Mouse (Mus musculus) monocyte, adult 2 months (primary cell): ENCODE data around the gene Apol8.
A peak's percentile ranks its signal among the peaks of the same experiment; 100 is the strongest.

Source experiments
- DNase-seq, 2 experiments: peaks; one replicate each; pipeline ENCODE4 v3.0.0; 2022; ENCODE audit warnings: low spot score in 2 of 2, low read depth in 1 of 2

Gene Apol8

GRCm38 (mm10) chr15:77788356-77788755, 31.6 kb upstream of the Apol8 start:
- no peak for DNase-seq

- DNase-seq, result no peak
Measured at GRCm38 (mm10) chr15:77785807-77786206, 29.0 kb upstream of the Apol8 start.

- no peak for DNase-seq
Measured at GRCm38 (mm10) chr15:77784039-77784824, 27.4 kb upstream of the Apol8 start.

GRCm38 (mm10) chr15:77782449-77783014, 25.7 kb upstream of the Apol8 start:
- no peak for DNase-seq

GRCm38 (mm10) chr15:77775186-77775963, 18.6 kb upstream of the Apol8 start:
- DNase-seq, result peak in 1 of 2 experiments; percentile 61

GRCm38 (mm10) chr15:77774303-77774702, 17.5 kb upstream of the Apol8 start:
- DNase-seq, result no peak

- DNase-seq, result no peak
Measured at GRCm38 (mm10) chr15:77773099-77773915, 16.5 kb upstream of the Apol8 start.

GRCm38 (mm10) chr15:77770942-77771341, 14.1 kb upstream of the Apol8 start:
- no peak for DNase-seq

GRCm38 (mm10) chr15:77770341-77770740, 13.5 kb upstream of the Apol8 start:
- DNase-seq, result no peak

GRCm38 (mm10) chr15:77766981-77767380, 10.2 kb upstream of the Apol8 start:
- DNase-seq, result no peak

GRCm38 (mm10) chr15:77765484-77766093, 8.8 kb upstream of the Apol8 start:
- DNase-seq, result no peak

- no peak for DNase-seq
Measured at GRCm38 (mm10) chr15:77764391-77765006, 7.7 kb upstream of the Apol8 start.

GRCm38 (mm10) chr15:77763702-77764101, 6.9 kb upstream of the Apol8 start:
- no peak for DNase-seq

GRCm38 (mm10) chr15:77763050-77763449, 6.2 kb upstream of the Apol8 start:
- DNase-seq, result no peak

GRCm38 (mm10) chr15:77761561-77762380, 5.0 kb upstream of the Apol8 start:
- no peak for DNase-seq

GRCm38 (mm10) chr15:77761083-77761482, 4.3 kb upstream of the Apol8 start:
- no peak for DNase-seq

- DNase-seq, result no peak
Measured at GRCm38 (mm10) chr15:77760037-77760436, 3.2 kb upstream of the Apol8 start.

- no peak for DNase-seq
Measured at GRCm38 (mm10) chr15:77757586-77758226, 903 bp upstream of the Apol8 start.

- DNase-seq, result no peak
Measured at GRCm38 (mm10) chr15:77756081-77756480, 722 bp downstream of the Apol8 start.
